Mouse (Mus musculus): ENCODE measurements around the gene Ctse.

DNA sequence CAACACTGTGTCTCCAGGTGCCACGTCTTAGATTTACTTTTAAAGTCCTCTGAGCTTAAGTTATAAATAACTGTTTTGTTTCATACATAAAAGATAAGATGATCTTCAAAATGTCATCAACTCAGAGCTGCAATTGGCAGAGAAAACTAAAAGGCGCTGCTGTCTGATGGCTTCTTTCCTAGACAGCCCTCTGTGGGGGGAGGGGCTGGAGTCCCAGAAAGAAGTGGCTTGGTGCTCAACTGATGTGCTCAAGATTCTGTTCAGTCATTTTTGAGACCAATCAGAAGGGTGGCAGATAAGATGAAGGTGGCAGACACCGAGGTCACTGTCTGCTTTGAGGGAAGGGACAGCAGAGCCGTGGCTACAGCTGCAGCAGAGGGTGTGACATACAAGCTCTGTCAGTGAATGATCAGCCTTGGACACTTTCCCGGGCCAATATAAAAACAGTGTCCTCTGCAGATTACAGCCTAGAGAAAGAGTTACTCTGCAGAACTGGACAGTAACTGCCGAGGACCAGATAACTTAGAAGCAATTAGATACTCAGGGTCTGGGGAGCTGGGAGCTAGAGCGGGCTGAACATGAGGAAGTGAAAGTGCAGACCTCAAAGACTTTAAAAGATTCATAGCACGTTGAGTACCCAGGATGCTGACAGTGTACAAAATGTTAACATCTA lies 64.1 kb downstream of the Ctse start:
- TF ChIP-seq CTCF (IDR thresholded peaks at IDR 0.05; ENCODE audit: control insufficient read depth, insufficient read depth, low read length) (no peak), POLR2A (IDR thresholded peaks at IDR 0.05; ENCODE audit: borderline replicate concordance, control insufficient read depth, low read depth, low read length) (no peak)

All from bone marrow, adult 2 months (tissue).